Mouse (Mus musculus) MEL (cell line): Measurements from ENCODE around the gene Fos. TPM values are rescaled to one million over a fixed set of nuclear protein-coding genes. Genes with fewer than 3 reads are reported as not detected.

ENCODE experiments used
- DNase-seq: peaks from one replicate; pipeline ENCODE4 v3.0.0; 2011; ENCODE audit warnings: low read depth, low spot score
- H3K27ac ChIP-seq: 2 replicates; pipeline ENCODE4 v1.5.1; 2012; ENCODE audit warnings: low read depth, mild to moderate bottlenecking, control low read depth, low read length, moderate library complexity; ENCODE audit not compliant: control insufficient read depth
- H3K27me3 ChIP-seq, 2 experiments: fragments of 150-350 bp in 1 of 2; sonication (generic) in 1 of 2; 2 replicates each; pipeline ENCODE4 v1.6.1; 2012; ENCODE audit warnings: low read length in 2 of 2, mild to moderate bottlenecking in 2 of 2, improper control_type of control experiment in 1 of 2, moderate library complexity in 1 of 2; ENCODE audit not compliant: insufficient read depth in 2 of 2, control insufficient read depth in 1 of 2
- H3K36me3 ChIP-seq, 2 experiments: 2 replicates each; pipeline ENCODE4 v1.6.1; 2012 to 2014; ENCODE audit warnings: low read length in 2 of 2, improper control_type of control experiment in 1 of 2, inconsistent platforms in 1 of 2, mild to moderate bottlenecking in 1 of 2; ENCODE audit not compliant: insufficient read depth in 2 of 2, control insufficient read depth in 1 of 2
- H3K4me1 ChIP-seq, 2 experiments: fragments of 150-350 bp in 1 of 2; sonication (generic) in 1 of 2; 2 replicates each; pipeline ENCODE4 v1.6.1; 2012; ENCODE audit warnings: low read length in 2 of 2, improper control_type of control experiment in 1 of 2, mild to moderate bottlenecking in 1 of 2; ENCODE audit not compliant: insufficient read depth in 2 of 2, control insufficient read depth in 1 of 2
- H3K4me3 ChIP-seq, 2 experiments: fragments of 150-350 bp in 1 of 2; sonication (generic) in 1 of 2; 2 replicates each; pipeline ENCODE4 v1.5.1; 2012; ENCODE audit warnings: low read depth in 2 of 2, low read length in 2 of 2, mild to moderate bottlenecking in 2 of 2, moderate library complexity in 2 of 2, control low read depth in 1 of 2, improper control_type of control experiment in 1 of 2; ENCODE audit not compliant: control insufficient read depth in 1 of 2, insufficient read depth in 1 of 2
- H3K79me2 ChIP-seq: 2 replicates; pipeline ENCODE4 v1.6.1; 2012; ENCODE audit warnings: mild to moderate bottlenecking, low read length, moderate library complexity; ENCODE audit not compliant: control insufficient read depth, poor library complexity, insufficient read depth
- H3K9ac ChIP-seq: 2 replicates; pipeline ENCODE4 v1.6.1; 2012; ENCODE audit warnings: low read depth, mild to moderate bottlenecking, control low read depth, low read length, moderate library complexity; ENCODE audit not compliant: control insufficient read depth, poor library complexity, severe bottlenecking
- H3K9me3 ChIP-seq: fragments of 150-350 bp; sonication (generic); replicated peaks from 2 replicates; pipeline ENCODE4 v1.6.1; 2012; ENCODE audit warnings: mild to moderate bottlenecking, low read length, improper control_type of control experiment, moderate library complexity; ENCODE audit not compliant: insufficient read depth
- CHD1 ChIP-seq: IDR thresholded peaks from 2 replicates; pipeline ENCODE4 v1.6.1; 2012; ENCODE audit warnings: low read depth, mild to moderate bottlenecking, inconsistent platforms, low read length, improper control_type of control experiment
- CTCF ChIP-seq, 3 experiments: IDR thresholded peaks in 2 of 3; conservative IDR thresholded peaks in 1 of 3; 2 replicates each; pipeline ENCODE4 v1.5.1; 2011 to 2012; ENCODE audit warnings: low read length in 3 of 3, low read depth in 2 of 3, mild to moderate bottlenecking in 2 of 3, improper control_type of control experiment in 1 of 3, inconsistent platforms in 1 of 3, mixed read lengths in 1 of 3, moderate library complexity in 1 of 3; ENCODE audit not compliant: control insufficient read depth in 1 of 3, insufficient read depth in 1 of 3, poor library complexity in 1 of 3, severe bottlenecking in 1 of 3
- E2F4 ChIP-seq: IDR thresholded peaks from 2 replicates; pipeline ENCODE4 v1.6.1; 2011; ENCODE audit warnings: low read depth, low read length, improper control_type of control experiment, borderline replicate concordance
- ELF1 ChIP-seq: IDR thresholded peaks from 2 replicates; pipeline ENCODE4 v1.6.1; 2014; ENCODE audit warnings: low read depth, mild to moderate bottlenecking, inconsistent platforms, low read length, improper control_type of control experiment, moderate library complexity
- EP300 ChIP-seq, 2 experiments: IDR thresholded peaks; 2 replicates each; pipeline ENCODE4 v1.6.1; 2011; ENCODE audit warnings: improper control_type of control experiment in 2 of 2, low read length in 2 of 2, low read depth in 1 of 2, mild to moderate bottlenecking in 1 of 2
- GABPA ChIP-seq: IDR thresholded peaks from 2 replicates; pipeline ENCODE4 v1.6.1; 2012; ENCODE audit warnings: low read depth, mild to moderate bottlenecking, inconsistent platforms, low read length, improper control_type of control experiment, moderate library complexity
- MAX ChIP-seq: IDR thresholded peaks from 2 replicates; pipeline ENCODE4 v1.6.1; 2011; ENCODE audit warnings: low read length, improper control_type of control experiment
- MAZ ChIP-seq: IDR thresholded peaks from 2 replicates; pipeline ENCODE4 v1.6.1; 2012; ENCODE audit warnings: low read depth, mild to moderate bottlenecking, inconsistent platforms, low read length, improper control_type of control experiment
- MEF2A ChIP-seq: IDR thresholded peaks from 2 replicates; pipeline ENCODE4 v1.6.1; 2014; ENCODE audit warnings: low read depth, mild to moderate bottlenecking, inconsistent platforms, low read length, improper control_type of control experiment; ENCODE audit not compliant: poor library complexity, insufficient replicate concordance, severe bottlenecking; ENCODE audit errors: extremely low read depth
- MXI1 ChIP-seq: IDR thresholded peaks from 2 replicates; pipeline ENCODE4 v1.6.1; 2011; ENCODE audit warnings: mild to moderate bottlenecking, low read depth, low read length, improper control_type of control experiment
- MYB ChIP-seq: IDR thresholded peaks from 2 replicates; pipeline ENCODE4 v1.6.1; 2011; ENCODE audit warnings: mild to moderate bottlenecking, low read depth, low read length, improper control_type of control experiment
- MYC ChIP-seq: IDR thresholded peaks from 2 replicates; pipeline ENCODE4 v1.6.1; 2011; ENCODE audit warnings: low read depth, mild to moderate bottlenecking, low read length, improper control_type of control experiment, moderate library complexity
- NELFE ChIP-seq: IDR thresholded peaks from 2 replicates; pipeline ENCODE4 v1.6.1; 2011; ENCODE audit warnings: low read depth, low read length, improper control_type of control experiment
- NRF1 ChIP-seq: IDR thresholded peaks from 2 replicates; pipeline ENCODE4 v1.6.1; 2014; ENCODE audit warnings: low read depth, mild to moderate bottlenecking, inconsistent platforms, low read length, improper control_type of control experiment, moderate library complexity; ENCODE audit not compliant: poor library complexity, insufficient read depth, severe bottlenecking
- POLR2A ChIP-seq, 2 experiments: IDR thresholded peaks; 2 replicates each; pipeline ENCODE4 v1.6.1; 2011 to 2012; ENCODE audit warnings: low read length in 2 of 2, mild to moderate bottlenecking in 2 of 2, control low read depth in 1 of 2, improper control_type of control experiment in 1 of 2, low read depth in 1 of 2, moderate library complexity in 1 of 2; ENCODE audit not compliant: control insufficient read depth in 1 of 2, insufficient read depth in 1 of 2, poor library complexity in 1 of 2
- POLR2AphosphoS2 ChIP-seq: IDR thresholded peaks from 2 replicates; pipeline ENCODE4 v1.6.1; 2011; ENCODE audit warnings: low read length, improper control_type of control experiment
- RAD21 ChIP-seq: IDR thresholded peaks from 2 replicates; pipeline ENCODE4 v1.6.1; 2011; ENCODE audit warnings: mild to moderate bottlenecking, low read depth, low read length, improper control_type of control experiment
- RCOR1 ChIP-seq: IDR thresholded peaks from 2 replicates; pipeline ENCODE4 v1.6.1; 2012; ENCODE audit warnings: low read depth, mild to moderate bottlenecking, inconsistent platforms, low read length, improper control_type of control experiment
- SIN3A ChIP-seq: IDR thresholded peaks from 2 replicates; pipeline ENCODE4 v1.6.1; 2012; ENCODE audit warnings: low read length, improper control_type of control experiment, inconsistent platforms
- TAL1 ChIP-seq: IDR thresholded peaks from 2 replicates; pipeline ENCODE4 v1.6.1; 2012; ENCODE audit warnings: mild to moderate bottlenecking, inconsistent platforms, low read length, moderate library complexity, mixed read lengths
- TBP ChIP-seq: IDR thresholded peaks from 2 replicates; pipeline ENCODE4 v1.8.0; 2011; ENCODE audit warnings: low read depth, low read length, improper control_type of control experiment
- TCF12 ChIP-seq: IDR thresholded peaks from 2 replicates; pipeline ENCODE4 v1.6.1; 2014; ENCODE audit warnings: low read depth, mild to moderate bottlenecking, inconsistent platforms, low read length, improper control_type of control experiment, moderate library complexity
- USF2 ChIP-seq, 2 experiments: IDR thresholded peaks; 2 replicates each; pipeline ENCODE4 v1.6.1; 2011 to 2012; ENCODE audit warnings: improper control_type of control experiment in 2 of 2, low read length in 2 of 2, borderline replicate concordance in 1 of 2, inconsistent platforms in 1 of 2, low read depth in 1 of 2, mild to moderate bottlenecking in 1 of 2; ENCODE audit not compliant: insufficient read depth in 1 of 2
- ZC3H11A ChIP-seq: IDR thresholded peaks from 2 replicates; pipeline ENCODE4 v1.6.1; 2012; ENCODE audit warnings: low read depth, mild to moderate bottlenecking, inconsistent platforms, low read length, improper control_type of control experiment
- ZMIZ1 ChIP-seq: IDR thresholded peaks from 2 replicates; pipeline ENCODE4 v1.6.1; 2012; ENCODE audit warnings: low read depth, mild to moderate bottlenecking, inconsistent platforms, low read length, improper control_type of control experiment, moderate library complexity
- polyA plus RNA-seq, 2 experiments: library from polyadenylated mRNA; stranded (reverse) in 1 of 2; unstranded in 1 of 2; fragments of >175 nt in 1 of 2; fragments of >200 nt in 1 of 2; gene quantifications; 2 replicates each; pipeline versions ENCODE4 v1.2.1 to v1.2.4; 2012; ENCODE audit warnings: low replicate concordance in 2 of 2, low read depth in 1 of 2; ENCODE audit not compliant: insufficient read length in 2 of 2, insufficient read depth in 1 of 2, missing spikeins in 1 of 2
- total RNA-seq: library from RNA; depleted of rRNA; stranded (reverse); fragments of 300-350 nt; gene quantifications from 2 replicates; pipeline ENCODE4 v1.2.3, GENCODE M21; 2012

Fos gene
- total and polyA plus RNA-seq, 3 experiments: 0.81 to 1.4 TPM; not detected in 1

GRCm38 (mm10) chr12:85434526-85434925 lies 39.2 kb upstream of the Fos start:
- no peak overlapping the region for H3K4me3 ChIP-seq
- no peak for DNase-seq
- TF ChIP-seq NELFE: no peak
- no peak for TF ChIP-seq TCF12
- no peak for TF ChIP-seq POLR2A (IDR thresholded peaks at IDR 0.05; ENCODE audit: control insufficient read depth in 1 of 2, insufficient read depth in 1 of 2, low read depth in 1 of 2, low read length in 2 of 2, poor library complexity in 1 of 2)
- no peak for TF ChIP-seq ZC3H11A
- TF ChIP-seq EP300 (IDR thresholded peaks at IDR 0.05; ENCODE audit: low read depth in 1 of 2, low read length in 2 of 2): no peak
- TF ChIP-seq RCOR1: no peak
- no peak for TF ChIP-seq MYB
- TF ChIP-seq POLR2AphosphoS2: no peak
- no peak for TF ChIP-seq MEF2A
- no peak for TF ChIP-seq CTCF (IDR thresholded peaks at IDR 0.05 in 2 of 3, conservative IDR thresholded peaks at IDR 0.05 in 1 of 3; ENCODE audit: control insufficient read depth in 1 of 3, insufficient read depth in 1 of 3, low read depth in 2 of 3, low read length in 3 of 3, poor library complexity in 1 of 3, severe bottlenecking in 1 of 3)
- TF ChIP-seq MAZ: no peak
- no peak for TF ChIP-seq NRF1
- no peak for TF ChIP-seq ZMIZ1
- peaks cover 4 to 7% of the 10 kb centered on the region in 2 experiments; a peak in 3 of 4 replicates for H3K27me3 ChIP-seq
- no peak overlapping the region for H3K9ac ChIP-seq
- no peaks in the 10 kb centered on the region for H3K4me1 ChIP-seq
- H3K9me3 ChIP-seq: no peaks in the 10 kb centered on the region
- no peaks in the 10 kb centered on the region for H3K36me3 ChIP-seq
- H3K79me2 ChIP-seq: no peaks in the 10 kb centered on the region
- H3K27ac ChIP-seq: no peak overlapping the region

- H3K79me2 ChIP-seq: no peaks in the 10 kb centered on the region
- no peak for DNase-seq
These were observed 37.6 kb upstream of the Fos start for GRCm38 (mm10) chr12:85436021-85436621.

More at GRCm38 (mm10) chr12:85436021-85436621, 37.6 kb upstream of the Fos start:
- TF ChIP-seq GABPA (no peak), RAD21 (no peak), MYC (no peak), MAX (no peak), TAL1 (no peak), SIN3A (no peak), MXI1 (no peak), ZMIZ1 (no peak), MAZ (no peak), ELF1 (no peak), E2F4 (no peak), TBP (no peak), CTCF (IDR thresholded peaks at IDR 0.05 in 2 of 3, conservative IDR thresholded peaks at IDR 0.05 in 1 of 3; ENCODE audit: control insufficient read depth in 1 of 3, insufficient read depth in 1 of 3, low read depth in 2 of 3, low read length in 3 of 3, poor library complexity in 1 of 3, severe bottlenecking in 1 of 3) (no peak), NELFE (no peak), CHD1 (no peak), USF2 (IDR thresholded peaks at IDR 0.05; ENCODE audit: borderline replicate concordance in 1 of 2, insufficient read depth in 1 of 2, low read depth in 1 of 2, low read length in 2 of 2) (no peak)
- TF ChIP-seq, all 39 proteins: peak for 0
- Histone ChIP-seq H3K27ac (no peak overlapping the region), H3K4me3 (no peak overlapping the region), H3K36me3 (no peaks in the 10 kb centered on the region), H3K9me3 (no peaks in the 10 kb centered on the region), H3K4me1 (no peaks in the 10 kb centered on the region), H3K9ac (no peak overlapping the region), H3K27me3 (peaks cover 4 to 10% of the 10 kb centered on the region in 2 experiments; a peak in 3 of 4 replicates)
